Mouse (Mus musculus) forebrain, postnatal 0 days (tissue): Measurements from ENCODE around the gene Arl5c. TPM values are rescaled to one million over a fixed set of nuclear protein-coding genes. Genes with fewer than 3 reads are reported as not detected.

Source experiments
- ATAC-seq: fragments of 200-750 bp; cut with Nextera tagmentation; 2 replicates; pipeline ENCODE4 v1.8.0; 2017; ENCODE audit warnings: mild to moderate bottlenecking, moderate library complexity
- DNase-seq: peaks from one replicate; pipeline ENCODE4 v3.0.0-alpha.2; 2015
- H3K27ac ChIP-seq: fragments of 300-500 bp; sonication (generic); 2 replicates; pipeline ENCODE4 v1.5.1; 2014; ENCODE audit warnings: low read depth, mild to moderate bottlenecking, antibody characterized with exemption, low read length, moderate library complexity, mixed read lengths
- H3K27me3 ChIP-seq: fragments of 300-500 bp; sonication (generic); 2 replicates; pipeline ENCODE4 v1.6.1; 2014; ENCODE audit warnings: mild to moderate bottlenecking, low read length, mixed read lengths; ENCODE audit not compliant: insufficient read depth
- H3K36me3 ChIP-seq: fragments of 300-500 bp; sonication (generic); 2 replicates; pipeline ENCODE4 v1.6.1; 2014; ENCODE audit warnings: mild to moderate bottlenecking, moderate library complexity; ENCODE audit not compliant: insufficient read depth
- H3K4me1 ChIP-seq: fragments of 300-500 bp; sonication (generic); 2 replicates; pipeline ENCODE4 v1.6.1; 2014; ENCODE audit warnings: antibody characterized with exemption; ENCODE audit not compliant: insufficient read depth
- H3K4me2 ChIP-seq: fragments of 300-500 bp; sonication (generic); 2 replicates; pipeline ENCODE4 v1.6.1; 2014; ENCODE audit warnings: low read depth, mild to moderate bottlenecking, moderate library complexity
- H3K4me3 ChIP-seq: fragments of 300-500 bp; sonication (generic); 2 replicates; pipeline ENCODE4 v1.5.1; 2014; ENCODE audit warnings: low read depth, low read length, mixed read lengths
- H3K9ac ChIP-seq: fragments of 300-500 bp; sonication (generic); 2 replicates; pipeline ENCODE4 v1.6.1; 2014; ENCODE audit warnings: mild to moderate bottlenecking
- H3K9me3 ChIP-seq: fragments of 300-500 bp; sonication (generic); 2 replicates; pipeline ENCODE4 v1.6.1; 2016; ENCODE audit warnings: low read length
- CTCF ChIP-seq: sonication (generic); IDR thresholded peaks from 2 replicates; pipeline ENCODE4 v1.5.1; 2016; ENCODE audit warnings: antibody characterized with exemption, control low read depth, low read depth
- WGBS: fragments of 180-500 bp; shearing (Covaris S2); extraction: QIAGEN DNeasy Blood & Tissue Kit; methylation state at CpG from one replicate; pipeline ENCODE4 v1.1.7; 2014; 5-methylcytosine and 5-hydroxymethylcytosine counted together
- polyA plus RNA-seq: library from polyadenylated mRNA; unstranded; fragments of >200 nt; fragmentation: Nextera tagmentation; extraction: Ambion mirVana; gene quantifications from 2 replicates; pipeline ENCODE4 v1.2.1, GENCODE M21; 2015
- total RNA-seq: library from RNA; depleted of rRNA; stranded (reverse); fragments of >200 nt; gene quantifications from 2 replicates; pipeline ENCODE4 v1.2.3, GENCODE M21; 2014

The Arl5c gene
- total and polyA plus RNA-seq, 2 experiments from 2014 or later: 4.2 to 5.2 TPM

- DNase-seq: peak; percentile 34
- ATAC-seq: peak; percentile 74
- no peak overlapping the region for H3K9ac ChIP-seq
Measured at GRCm38 (mm10) chr11:97959300-97959680, 36.7 kb downstream of the Arl5c start.

GRCm38 (mm10) chr11:97958641-97959299 is 37.2 kb downstream of the Arl5c start:
- no peak for TF ChIP-seq CTCF
- H3K9ac ChIP-seq: no peak overlapping the region
- H3K4me3 ChIP-seq: no peak overlapping the region
- 83% methylated on average over 7 of the region's 7 CpGs for WGBS
- no peak overlapping the region for H3K4me2 ChIP-seq
- no peaks in the 10 kb centered on the region for H3K27me3 ChIP-seq
- H3K9me3 ChIP-seq: no peaks in the 10 kb centered on the region
- H3K36me3 ChIP-seq: no peaks in the 10 kb centered on the region
- H3K27ac ChIP-seq: peak overlapping the region; percentile 21; the same call in 1 of the 2 replicates
- ATAC-seq (no peak; the same call in 1 of the 2 replicates), DNase-seq (no peak)
- H3K4me1 ChIP-seq: no peaks in the 10 kb centered on the region

More at GRCm38 (mm10) chr11:97959300-97959680, 36.7 kb downstream of the Arl5c start:
- Histone ChIP-seq H3K4me1 (no peaks in the 10 kb centered on the region), H3K9me3 (no peaks in the 10 kb centered on the region), H3K4me3 (no peak overlapping the region), H3K27ac (peak overlapping the region; percentile 21; the same call in 1 of the 2 replicates), H3K36me3 (no peaks in the 10 kb centered on the region), H3K27me3 (no peaks in the 10 kb centered on the region), H3K4me2 (no peak overlapping the region)
- WGBS: 36% methylated on average over 5 of the region's 5 CpGs
- TF ChIP-seq CTCF: no peak

- Histone ChIP-seq H3K27ac (no peak overlapping the region), H3K27me3 (no peaks in the 10 kb centered on the region), H3K36me3 (no peaks in the 10 kb centered on the region), H3K9me3 (no peaks in the 10 kb centered on the region), H3K9ac (no peak overlapping the region), H3K4me3 (no peak overlapping the region), H3K4me1 (no peaks in the 10 kb centered on the region), H3K4me2 (no peak overlapping the region)
- ATAC-seq (no peak), DNase-seq (no peak)
- no peak for TF ChIP-seq CTCF
- 60% methylated on average over 6 of the region's 6 CpGs for WGBS
Measured at GRCm38 (mm10) chr11:97956905-97957560, 38.9 kb downstream of the Arl5c start.

GRCm38 (mm10) chr11:97955915-97956314 is 40.1 kb downstream of the Arl5c start:
- 29% methylated on average over 4 of the region's 4 CpGs for WGBS
- H3K27me3 ChIP-seq: no peaks in the 10 kb centered on the region
- H3K9ac ChIP-seq: no peak overlapping the region
- H3K4me2 ChIP-seq: no peak overlapping the region
- H3K9me3 ChIP-seq: no peaks in the 10 kb centered on the region
- no peaks in the 10 kb centered on the region for H3K4me1 ChIP-seq
- no peak overlapping the region for H3K4me3 ChIP-seq
- H3K36me3 ChIP-seq: no peaks in the 10 kb centered on the region
- no peak overlapping the region for H3K27ac ChIP-seq
- DNase-seq (no peak), ATAC-seq (peak; percentile 20; the same call in 1 of the 2 replicates)
- TF ChIP-seq CTCF: no peak

GRCm38 (mm10) chr11:97955146-97955902 is 40.7 kb downstream of the Arl5c start:
- Histone ChIP-seq H3K4me2 (no peak overlapping the region), H3K9me3 (no peaks in the 10 kb centered on the region), H3K36me3 (no peaks in the 10 kb centered on the region), H3K4me3 (no peak overlapping the region), H3K27me3 (no peaks in the 10 kb centered on the region), H3K9ac (no peak overlapping the region), H3K27ac (no peak overlapping the region), H3K4me1 (no peaks in the 10 kb centered on the region)
- DNase-seq: no peak
- WGBS: 88% methylated on average over 9 of the region's 9 CpGs
- no peak for ATAC-seq
- TF ChIP-seq CTCF: no peak

- DNase-seq (no peak), ATAC-seq (no peak)
- no peak for TF ChIP-seq CTCF
- Histone ChIP-seq H3K27ac (no peak overlapping the region), H3K9me3 (no peaks in the 10 kb centered on the region), H3K4me2 (no peak overlapping the region), H3K36me3 (no peaks in the 10 kb centered on the region), H3K4me3 (no peak overlapping the region), H3K9ac (no peak overlapping the region), H3K4me1 (no peaks in the 10 kb centered on the region), H3K27me3 (no peaks in the 10 kb centered on the region)
- WGBS: 57% methylated on average over 14 of the region's 14 CpGs
Measured at GRCm38 (mm10) chr11:97954469-97955141, 41.4 kb downstream of the Arl5c start.
